Mouse (Mus musculus): ENCODE data around the gene Gm10959.

DNA sequence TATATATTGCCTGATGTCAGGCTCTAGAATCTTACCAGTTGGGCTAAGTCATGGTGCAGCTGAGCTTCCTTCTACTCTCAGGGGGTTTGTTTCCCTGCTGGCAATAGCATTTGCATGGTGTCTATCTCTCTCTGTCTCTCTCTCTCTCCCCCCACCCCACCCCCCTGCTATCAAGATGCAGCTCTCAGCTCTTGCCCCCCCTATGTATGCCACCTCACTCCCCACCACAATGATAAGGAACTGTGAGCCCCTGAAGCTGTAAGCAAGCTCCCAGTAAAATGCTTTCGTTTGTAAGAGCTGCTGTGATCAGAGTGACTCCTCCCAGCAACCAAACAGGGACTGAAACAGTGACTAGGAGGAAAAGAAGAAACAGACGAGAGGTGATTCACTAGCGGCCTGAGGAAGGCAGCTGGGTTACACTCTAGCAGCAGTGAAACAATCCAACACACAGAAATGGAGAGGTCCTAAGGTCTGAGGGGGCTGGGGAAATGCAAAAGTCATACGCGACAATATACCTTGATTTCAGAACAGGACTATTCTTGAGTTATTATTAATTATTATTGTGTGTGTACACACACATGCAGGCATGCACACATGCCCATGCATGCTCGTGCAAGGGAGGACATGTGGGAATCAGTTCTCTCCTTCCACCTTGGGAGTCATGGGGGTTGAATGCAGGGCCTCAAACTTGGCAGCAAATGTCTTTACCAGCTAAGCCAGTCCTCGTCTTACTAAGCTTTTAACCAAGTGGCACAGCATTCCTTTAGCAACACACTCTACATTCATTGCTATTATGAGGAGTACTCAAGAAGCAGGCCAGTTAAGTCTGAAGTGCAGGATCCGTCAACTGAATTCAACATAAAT, 1.6 kb upstream of the Gm10959 start:
- TF ChIP-seq CTCF (IDR thresholded peaks at IDR 0.05; ENCODE audit: control insufficient read depth, insufficient read depth, insufficient replicate concordance, low read depth, low read length) (no peak), POLR2A (IDR thresholded peaks at IDR 0.05; ENCODE audit: control insufficient read depth, low read depth, low read length) (no peak)
